Mouse (Mus musculus) monocyte, adult 5-6 weeks (primary cell): ENCODE results near the gene Siglece. TPM values are rescaled to one million over a fixed set of nuclear protein-coding genes. Genes with fewer than 3 reads are reported as not detected.
A peak's percentile ranks its signal among the peaks of the same experiment; 100 is the strongest.

Experiments used
- ATAC-seq: fragments of 153-309, 156-312 bp; replicated peaks from 2 replicates; pipeline ENCODE4 v1.8.0; 2017; ENCODE audit warnings: mild to moderate bottlenecking; ENCODE audit not compliant: low TSS enrichment, insufficient number of reproducible peaks, severe bottlenecking, poor library complexity, low FRiP score
- total RNA-seq: library from RNA; stranded (forward); fragments of 200-1000, 200-491, 200-594 nt; gene quantifications from 3 replicates; pipeline ENCODE4 v1.2.3, GENCODE M21; 2017

The Siglece gene
- total RNA-seq, 1 experiment from 2014 or later, result 5.3 TPM

DNA sequence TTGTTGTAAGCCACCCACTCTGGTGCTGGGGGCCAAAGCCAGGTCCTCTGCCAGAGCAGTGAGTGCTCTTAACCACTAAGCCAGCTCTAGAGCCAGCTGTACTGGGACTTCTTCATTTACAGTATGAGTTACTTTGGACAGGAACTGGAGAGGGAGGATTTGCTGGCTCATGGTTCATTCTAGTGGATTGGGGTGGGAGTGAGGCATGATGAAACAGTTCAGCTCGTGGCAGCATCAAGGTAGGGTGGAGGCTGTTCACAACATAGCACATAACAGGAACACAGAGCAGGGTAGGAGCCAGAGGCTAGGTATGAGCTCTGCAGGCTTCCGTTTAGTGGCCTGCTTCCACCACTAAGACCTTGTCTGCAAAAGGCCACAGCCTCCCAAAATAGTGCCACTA lies 23.8 kb downstream of the Siglece start:
- ATAC-seq, result peak; percentile 80

DNA sequence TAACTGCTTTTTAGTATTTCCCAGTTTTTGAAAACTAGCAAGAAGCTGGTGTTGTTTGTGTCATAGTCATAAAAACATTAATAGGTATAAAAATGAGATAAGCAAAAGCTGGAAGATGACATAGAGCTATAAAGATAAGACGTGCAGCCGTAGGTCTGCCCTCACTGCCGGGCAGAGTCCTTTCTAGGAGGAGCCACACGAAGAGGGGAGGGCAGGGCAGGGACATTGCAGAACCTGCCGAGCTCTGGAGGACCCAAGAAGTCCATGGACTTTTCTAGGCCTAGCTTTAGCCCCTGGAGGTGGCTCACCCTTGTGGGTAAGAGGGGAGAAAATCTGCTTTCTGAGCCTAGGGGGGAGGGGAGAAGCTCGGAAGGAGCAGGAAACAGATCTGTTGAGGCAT lies 25.5 kb downstream of the Siglece start, which contains the start of gene Ceacam18:
TSS of gene Ceacam18 (plus strand) at position 208 of the 400 bp plus-strand sequence.
- ATAC-seq, result no peak

DNA sequence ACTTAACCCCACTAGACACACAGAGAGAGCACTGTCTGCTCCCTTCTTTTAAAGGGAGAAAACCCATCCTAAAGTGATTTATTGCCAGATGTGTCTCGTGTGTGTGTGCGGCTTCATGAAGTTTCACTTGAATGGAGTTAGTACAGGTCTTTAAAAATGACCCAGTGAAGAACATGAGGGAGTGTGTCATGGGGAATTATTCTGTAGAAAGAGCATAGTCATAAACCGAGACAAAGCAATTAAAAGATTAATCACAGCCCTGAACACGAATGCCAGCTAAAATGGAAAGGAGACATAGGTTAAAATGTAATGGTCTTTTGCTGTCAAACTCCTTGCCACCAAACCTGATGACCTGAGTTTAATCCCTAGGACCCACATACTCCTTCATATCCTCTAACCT lies 26.0 kb downstream of the Siglece start:
- ATAC-seq, result no peak

DNA sequence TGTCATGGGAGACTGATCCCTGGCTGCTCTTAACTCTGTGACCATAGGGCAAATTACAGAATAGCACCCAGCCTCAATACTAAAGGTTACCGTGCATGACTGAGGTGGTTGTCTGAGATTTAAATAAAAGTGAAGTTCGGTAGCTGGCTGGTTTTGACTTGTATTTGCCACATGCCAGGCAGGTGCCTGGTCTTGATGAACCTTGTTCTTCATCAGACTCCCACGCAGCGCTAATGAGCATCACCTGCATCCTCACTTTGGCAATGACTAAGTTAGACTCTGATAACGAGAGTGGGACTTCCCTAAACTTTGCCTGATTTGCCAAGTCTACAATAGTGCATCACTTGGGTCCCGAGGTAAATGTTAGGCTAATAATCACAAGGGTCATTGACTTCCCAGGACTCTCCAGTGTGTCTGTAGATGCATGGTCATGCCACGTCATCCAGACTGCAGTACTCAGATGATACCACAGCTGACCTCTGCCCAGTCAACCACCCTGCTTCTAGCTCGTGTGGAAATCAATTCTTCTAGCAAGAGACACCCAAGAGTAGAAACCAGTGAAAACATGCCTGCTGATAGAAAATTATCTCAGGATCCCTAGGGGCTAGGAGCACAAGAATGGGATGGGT lies 34.1 kb downstream of the Siglece start:
- ATAC-seq, result no peak

DNA sequence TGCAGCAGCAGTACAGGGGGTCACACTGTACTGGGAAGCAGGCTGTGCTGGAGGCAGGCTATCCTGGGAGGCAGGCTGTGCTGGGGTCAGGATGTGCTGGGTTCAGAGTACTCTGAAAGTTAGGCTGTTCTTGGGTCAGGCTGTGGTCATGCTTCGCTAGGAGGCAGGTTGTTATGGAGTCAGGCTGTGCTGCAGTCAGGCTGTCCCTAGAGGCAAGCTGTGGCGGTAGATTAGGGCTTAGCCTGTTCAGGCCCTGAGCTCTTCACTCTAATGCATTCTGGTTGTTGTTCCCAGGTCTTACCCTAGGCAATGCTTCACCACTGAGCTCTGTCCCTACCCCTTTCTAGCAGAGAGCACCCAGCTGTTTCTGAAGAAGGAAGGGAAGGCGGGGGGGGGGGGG lies 34.9 kb downstream of the Siglece start:
- no peak for ATAC-seq

DNA sequence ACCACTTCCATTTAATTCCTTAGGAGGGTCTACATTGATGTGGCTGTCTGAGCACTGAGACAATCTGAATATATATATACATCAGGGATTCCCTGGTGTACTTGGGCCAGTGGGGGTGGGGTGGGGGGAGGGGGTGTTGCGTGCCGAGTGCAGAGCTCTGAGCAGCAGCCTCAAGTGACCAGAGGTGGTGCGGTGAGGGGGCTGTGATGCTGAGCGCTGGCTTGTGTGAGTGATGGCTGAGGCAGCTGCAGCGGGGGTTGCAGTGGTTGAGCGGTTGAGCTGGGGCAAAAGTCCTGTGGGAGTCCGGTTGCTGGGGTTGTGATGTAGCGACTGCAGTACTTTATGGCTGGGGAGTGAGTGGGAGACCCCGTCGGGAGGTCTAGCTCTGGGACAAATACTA lies 36.1 kb downstream of the Siglece start:
- ATAC-seq, result no peak

DNA sequence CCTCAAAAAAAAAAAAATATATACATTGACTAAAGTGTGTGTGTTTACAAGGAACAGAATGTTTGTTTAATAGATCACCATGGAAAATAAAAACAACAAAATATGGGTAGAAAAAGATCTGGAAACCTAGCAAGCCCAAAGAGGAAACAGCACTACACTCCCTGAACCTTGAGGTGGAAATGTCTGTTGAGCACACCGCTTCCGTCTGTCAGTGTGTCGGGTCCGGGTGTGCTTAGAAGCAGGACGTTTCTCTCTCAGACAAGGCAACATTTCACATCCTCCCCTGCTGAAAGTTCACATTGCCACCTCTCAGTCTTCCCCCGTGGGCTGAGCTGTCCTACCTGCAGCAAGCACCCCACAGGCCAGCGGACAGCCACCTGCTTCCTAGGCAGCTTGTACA lies 37.0 kb downstream of the Siglece start:
- ATAC-seq, result no peak

DNA sequence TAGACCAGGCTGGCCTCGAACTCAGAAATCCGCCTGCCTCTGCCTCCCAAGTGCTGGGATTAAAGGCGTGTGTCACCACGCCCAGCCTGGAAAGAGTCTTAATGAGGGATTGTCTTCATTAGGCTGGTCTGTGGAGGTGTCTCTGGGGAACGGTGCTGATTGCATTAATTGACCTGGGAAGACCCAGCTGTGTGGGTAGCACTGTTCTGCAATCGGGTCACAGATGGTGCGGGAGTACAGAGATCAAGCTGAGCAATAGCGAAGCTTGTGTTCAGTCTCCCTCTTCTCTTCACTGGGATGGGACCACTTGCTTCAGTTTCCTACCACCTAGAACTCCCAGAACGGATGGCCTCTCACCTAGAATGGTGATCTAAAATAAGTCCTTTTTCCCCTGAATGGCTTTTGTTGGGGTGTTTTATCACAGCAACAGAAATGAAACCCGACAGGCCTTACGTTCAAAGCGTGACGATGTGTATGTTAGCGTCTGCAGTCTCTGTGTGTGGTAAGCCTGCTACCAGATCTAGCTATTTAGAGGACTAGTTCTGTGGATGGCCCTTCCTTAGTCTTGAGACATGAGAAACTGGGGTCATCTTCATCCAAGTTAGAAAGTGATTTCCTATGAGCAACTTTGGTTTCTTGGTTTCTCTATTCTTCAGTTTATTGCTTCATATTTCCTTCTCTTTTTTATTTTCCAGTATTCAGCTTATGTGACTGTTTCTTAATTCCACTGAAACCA lies 46.0 kb downstream of the Siglece start:
- ATAC-seq, result 0 out of 2 replicates have a peak, but pooled peaks have one; percentile 22

DNA sequence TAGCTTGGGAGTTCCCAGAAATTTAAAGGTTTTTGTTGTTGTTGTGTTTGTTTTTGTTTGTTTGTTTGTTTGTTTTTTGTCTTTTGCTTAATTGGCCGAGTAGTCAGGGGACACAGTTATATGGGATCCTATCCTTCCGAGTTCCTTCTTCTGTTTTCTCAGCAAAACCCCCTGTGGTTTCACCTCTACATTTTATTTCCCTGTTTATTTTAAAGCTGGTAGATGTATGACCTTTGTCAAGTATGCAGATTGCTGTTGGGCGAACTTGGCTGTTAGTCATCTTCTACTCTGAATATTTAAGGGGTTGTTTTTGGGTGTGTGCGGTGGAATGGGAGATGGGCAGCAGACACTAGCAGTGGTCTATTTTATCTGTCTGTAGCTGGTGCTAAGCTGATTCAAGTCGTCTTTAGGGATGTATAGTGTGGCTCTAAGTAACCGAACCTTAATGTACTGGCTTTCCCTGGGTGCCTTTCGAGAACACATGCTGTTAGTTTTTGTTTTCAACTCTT lies 51.6 kb downstream of the Siglece start:
- ATAC-seq, result peak; percentile 57

DNA sequence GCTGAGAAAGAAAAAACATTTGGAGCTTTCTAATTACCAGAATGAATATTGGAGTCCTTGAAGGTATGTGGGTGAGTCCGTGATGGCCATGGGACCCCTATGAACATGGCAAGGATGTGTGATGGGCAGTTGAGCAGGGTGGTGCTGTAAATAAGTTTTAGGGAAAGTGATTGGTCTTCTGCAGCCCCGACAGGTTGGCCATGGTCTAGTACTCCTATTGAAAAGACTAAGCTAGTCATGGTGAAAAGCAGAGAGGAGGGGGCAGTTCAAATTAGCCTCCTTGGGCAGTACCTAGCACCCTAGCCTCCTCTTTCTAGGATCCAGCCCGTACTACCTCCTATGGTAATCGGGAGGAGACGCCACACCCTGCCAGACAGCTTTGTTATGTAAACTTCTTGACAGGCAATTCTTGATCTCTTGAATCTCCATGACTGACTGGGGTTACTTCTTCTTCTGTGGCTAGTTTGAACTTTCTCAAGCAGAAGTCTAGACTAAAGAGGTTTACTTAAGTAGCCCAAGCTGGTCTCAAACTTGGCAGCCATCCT lies 52.1 kb downstream of the Siglece start:
- peak; percentile 91 for ATAC-seq

DNA sequence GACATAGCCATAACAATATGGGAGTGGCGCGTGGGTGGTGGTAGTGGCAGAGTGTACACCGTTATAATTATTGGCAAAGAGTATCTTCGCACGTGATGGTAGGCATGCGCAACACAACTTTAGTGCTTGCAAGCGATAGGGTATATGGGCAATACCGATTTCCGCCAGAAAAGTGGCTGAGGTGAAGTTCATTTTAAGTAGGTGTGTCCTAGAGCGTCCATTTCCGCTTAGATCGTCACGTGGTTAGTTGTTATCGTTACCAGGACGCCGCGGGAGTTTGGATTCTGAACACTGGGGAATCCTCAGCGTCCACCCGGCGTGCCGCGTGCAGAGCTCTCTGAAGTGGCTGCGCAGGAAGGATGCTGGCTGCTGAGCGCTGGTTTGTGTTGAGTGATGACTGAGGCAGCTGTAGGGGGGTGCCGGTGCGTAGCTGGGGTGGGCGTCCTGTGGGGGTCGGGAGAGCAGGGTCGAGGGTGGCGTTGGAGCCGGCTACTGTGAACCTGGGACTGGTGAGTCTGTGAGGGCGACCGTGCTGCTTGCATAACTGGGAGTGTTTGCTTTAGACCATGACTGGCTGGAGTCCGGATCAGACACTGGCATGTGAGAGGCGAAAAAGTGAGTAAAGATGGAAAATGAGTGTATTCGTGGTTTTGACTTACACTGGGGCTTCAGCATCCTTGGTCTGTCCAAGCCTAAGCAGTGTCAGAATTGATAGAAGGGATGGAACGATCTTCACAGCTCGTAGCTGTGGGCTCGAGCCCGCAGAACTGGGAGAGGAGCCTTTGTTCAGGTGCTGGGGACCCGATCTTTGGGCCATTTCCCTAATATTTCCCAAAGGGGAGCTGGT lies 52.8 kb downstream of the Siglece start, which contains the start of gene Zfp819:
TSS of gene Zfp819 (plus strand) at position 274 of the 847 bp plus-strand sequence.
- ATAC-seq, result peak; percentile 20; the same call in 1 of the 2 replicates

DNA sequence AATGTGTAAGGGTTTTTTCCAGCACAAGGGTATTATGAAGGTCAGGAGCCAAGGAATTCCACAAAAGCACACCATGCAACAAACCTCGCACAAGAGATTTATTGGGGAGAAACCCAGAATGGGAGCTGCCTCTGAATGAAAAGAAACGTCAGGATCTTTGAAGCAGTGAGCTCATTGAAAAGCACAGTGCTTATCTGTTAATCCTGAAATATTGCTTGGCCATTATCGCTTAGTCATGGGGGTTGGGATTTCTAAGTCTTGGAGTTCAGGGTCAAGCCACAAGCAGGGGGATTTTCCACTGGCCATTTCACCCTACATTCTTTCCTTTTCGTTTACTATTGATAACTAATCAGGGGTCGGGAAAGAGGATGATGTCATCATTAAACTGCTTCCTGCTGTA lies 58.1 kb downstream of the Siglece start:
- no peak for ATAC-seq

Other genes starting within 250 kb of the Siglece start
- gene Lim2, start 232.5 kb downstream of the Siglece start, total RNA-seq, result 0.49 TPM in 1 of 3 replicates, not detected in the others
- gene Nkg7, start 223.1 kb downstream of the Siglece start, total RNA-seq, result 289 to 1,005 TPM (median 345 TPM) in 3 replicates
- gene Cldnd2, start 219.4 kb downstream of the Siglece start, total RNA-seq, result 3.2 TPM in 1 of 3 replicates, not detected in the others
- 178 to 222 TPM (median 221 TPM) in 3 replicates for gene Etfb, start 216.1 kb downstream of the Siglece start, total RNA-seq
- gene Gm45233, start 216.0 kb downstream of the Siglece start, total RNA-seq, result not detected in 3 replicates
- gene Vsig10l, start 197.0 kb downstream of the Siglece start, total RNA-seq, result 1.2 to 6.7 TPM (median 2.9 TPM) in 3 replicates
- not detected in 3 replicates for gene Iglon5, start 170.1 kb downstream of the Siglece start, total RNA-seq
- gene 4931406B18Rik, start 154.2 kb downstream of the Siglece start, total RNA-seq, result not detected in 3 replicates
- 2.6 to 12.3 TPM (median 6.2 TPM) in 3 replicates for gene Cd33, start 115.7 kb downstream of the Siglece start, total RNA-seq
- 2.2 to 8.1 TPM (median 3.0 TPM) in 3 replicates for gene Zfp658, start 97.9 kb downstream of the Siglece start, total RNA-seq
- 4.9 to 7.5 TPM (median 6.8 TPM) in 3 replicates for gene Zfp719, start 80.6 kb downstream of the Siglece start, total RNA-seq
- gene Zfp819, start 53.0 kb downstream of the Siglece start, total RNA-seq, result 0.43 TPM in 1 of 3 replicates, not detected in the others
- gene Ceacam18, start 25.5 kb downstream of the Siglece start, total RNA-seq, result not detected in 3 replicates
- 3.4 to 6.1 TPM (median 5.4 TPM) in 3 replicates for gene Ctu1, start 11.9 kb upstream of the Siglece start, total RNA-seq
- not detected in 3 replicates for gene Klk14, start 30.3 kb upstream of the Siglece start, total RNA-seq
- gene Klk13, start 52.4 kb upstream of the Siglece start, total RNA-seq, result not detected in 3 replicates
- not detected in 3 replicates for gene Klk12, start 108.7 kb upstream of the Siglece start, total RNA-seq
- gene Klk11, start 114.4 kb upstream of the Siglece start, total RNA-seq, result not detected in 3 replicates
- not detected in 3 replicates for gene Klk10, start 120.9 kb upstream of the Siglece start, total RNA-seq
- not detected in 3 replicates for gene Klk9, start 131.7 kb upstream of the Siglece start, total RNA-seq
- 4.4 to 5.0 TPM in 2 of 3 replicates, not detected in the other for gene Klk8, start 137.4 kb upstream of the Siglece start, total RNA-seq
- gene Klk7, start 151.1 kb upstream of the Siglece start, total RNA-seq, result not detected in 3 replicates
- gene Klk6, start 164.3 kb upstream of the Siglece start, total RNA-seq, result not detected in 3 replicates
- not detected in 3 replicates for gene Klk5, start 181.8 kb upstream of the Siglece start, total RNA-seq
- gene Klk4, start 221.0 kb upstream of the Siglece start, total RNA-seq, result not detected in 3 replicates